Mouse (Mus musculus): ENCODE results near the gene Ksr1. TPM values are rescaled to one million over a fixed set of nuclear protein-coding genes. Genes with fewer than 3 reads are reported as not detected.

The Ksr1 gene
- total and polyA plus RNA-seq, 2 experiments = 0.65 to 1.5 TPM

DNA sequence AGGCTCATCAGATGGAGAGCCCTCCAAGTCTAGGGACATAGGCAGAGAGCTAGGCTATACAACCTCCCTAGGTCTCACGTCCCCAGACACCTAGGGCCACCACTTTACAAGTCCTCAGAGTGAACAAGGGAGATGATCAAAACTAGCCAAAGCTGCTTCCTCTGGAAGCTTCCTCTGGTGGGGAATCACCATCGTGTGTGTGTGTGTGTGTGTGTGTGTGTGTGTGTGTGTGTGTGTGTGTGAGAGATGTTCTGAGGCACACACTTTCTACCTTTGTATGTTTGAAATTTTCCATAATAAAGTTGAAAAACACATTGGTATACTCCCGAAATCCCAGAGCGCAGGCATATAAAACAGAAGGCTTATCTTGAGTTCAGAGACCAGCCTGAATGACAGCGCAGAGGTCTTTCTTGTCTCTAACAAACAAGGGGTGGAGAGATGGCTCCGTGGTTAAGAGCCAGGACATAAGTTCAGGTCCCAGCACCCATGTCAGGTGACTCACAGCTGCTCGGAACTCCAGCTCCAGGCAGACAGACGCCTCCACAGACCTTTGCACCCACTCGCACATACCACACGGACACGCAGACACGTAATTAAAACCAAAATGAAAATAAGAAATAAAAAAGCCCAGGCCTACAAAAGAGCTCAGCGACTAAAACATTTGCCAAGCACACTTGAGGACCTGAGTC is 11.6 kb downstream of the Ksr1 start:
- TF ChIP-seq POLR2A (IDR thresholded peaks at IDR 0.05; ENCODE audit: extremely low read depth, insufficient read depth, low read length) (no peak), CTCF (IDR thresholded peaks at IDR 0.05; ENCODE audit: low read depth, low read length) (no peak)
- H3K27me3 ChIP-seq (ENCODE audit: control insufficient read depth, insufficient read depth, low read length) = no peaks in the 10 kb centered on the region
- no peak overlapping the region for H3K9ac ChIP-seq (ENCODE audit: low read depth, low read length)
- peaks cover 5% of the 10 kb centered on the region for H3K4me1 ChIP-seq (ENCODE audit: control insufficient read depth, insufficient read depth, low read length)
- peaks cover 12% of the 10 kb centered on the region; the same call in 1 of the 2 replicates for H3K79me2 ChIP-seq (ENCODE audit: control insufficient read depth, insufficient read depth, low read length)
- H3K36me3 ChIP-seq (ENCODE audit: control insufficient read depth, insufficient read depth, low read length) = no peaks in the 10 kb centered on the region
- 60% methylated on average over 13 of the region's 13 CpGs for WGBS
- DNase-seq (ENCODE audit: extremely low read depth, low read depth, low spot score) = no peak
- H3K4me3 ChIP-seq (ENCODE audit: insufficient read depth, low read depth, low read length) = no peak overlapping the region
- H3K27ac ChIP-seq (replicated peaks; ENCODE audit: insufficient read depth, low read depth, low read length) = no peak overlapping the region

DNA sequence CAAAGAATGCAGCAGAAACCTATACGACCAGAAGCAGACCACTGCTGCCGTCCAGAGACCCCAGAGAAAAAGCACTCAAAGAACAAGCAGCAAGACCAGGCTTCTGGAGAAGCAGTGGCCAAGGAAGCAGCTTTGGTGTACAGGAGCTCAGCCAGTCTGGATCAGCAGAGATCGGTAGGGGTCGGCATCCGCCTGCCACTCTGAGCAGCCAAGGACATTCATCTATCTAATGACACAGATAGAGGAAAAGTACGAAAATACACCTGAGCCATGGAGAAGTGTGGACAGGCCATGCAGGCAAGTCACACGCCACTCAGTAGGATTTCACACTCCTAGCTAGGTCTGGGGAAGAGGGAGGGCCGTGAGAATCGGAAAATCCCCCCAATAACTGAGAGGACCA is 12.2 kb downstream of the Ksr1 start:
- Histone ChIP-seq H3K36me3 (ENCODE audit: control insufficient read depth, insufficient read depth, low read length) (no peaks in the 10 kb centered on the region), H3K4me3 (ENCODE audit: insufficient read depth, low read depth, low read length) (no peak overlapping the region), H3K9ac (ENCODE audit: low read depth, low read length) (no peak overlapping the region), H3K79me2 (ENCODE audit: control insufficient read depth, insufficient read depth, low read length) (peaks cover 12% of the 10 kb centered on the region; the same call in 1 of the 2 replicates), H3K27ac (replicated peaks; ENCODE audit: insufficient read depth, low read depth, low read length) (no peak overlapping the region), H3K27me3 (ENCODE audit: control insufficient read depth, insufficient read depth, low read length) (no peaks in the 10 kb centered on the region), H3K4me1 (ENCODE audit: control insufficient read depth, insufficient read depth, low read length) (peaks cover 5% of the 10 kb centered on the region)
- no peak for TF ChIP-seq CTCF (IDR thresholded peaks at IDR 0.05; ENCODE audit: low read depth, low read length)
- no peak for TF ChIP-seq POLR2A (IDR thresholded peaks at IDR 0.05; ENCODE audit: extremely low read depth, insufficient read depth, low read length)
- DNase-seq (ENCODE audit: extremely low read depth, low read depth, low spot score) = no peak
- 79% methylated on average over 9 of the region's 9 CpGs for WGBS

DNA sequence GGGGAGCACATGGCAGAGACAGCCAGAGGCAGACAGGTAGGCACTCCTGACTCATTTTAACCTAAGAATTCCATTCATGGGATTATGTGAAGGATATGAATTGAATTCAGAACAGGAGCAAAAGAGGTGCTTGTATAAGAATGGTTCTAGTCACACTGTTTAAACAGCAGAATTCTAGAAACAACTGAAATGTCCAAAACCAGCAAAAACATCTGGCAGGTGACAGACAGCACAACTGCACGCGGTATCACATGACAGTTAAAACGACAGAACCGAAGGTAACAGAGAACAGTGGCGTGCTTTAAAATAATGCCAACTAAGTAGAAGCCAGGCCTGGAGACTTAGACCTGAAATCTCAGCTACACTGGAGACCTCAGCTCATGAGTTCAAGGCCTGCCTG is 13.2 kb downstream of the Ksr1 start:
- TF ChIP-seq CTCF (IDR thresholded peaks at IDR 0.05; ENCODE audit: low read depth, low read length) = no peak
- no peak for TF ChIP-seq POLR2A (IDR thresholded peaks at IDR 0.05; ENCODE audit: extremely low read depth, insufficient read depth, low read length)
- WGBS = 89% methylated on average over 5 of the region's 5 CpGs
- H3K27ac ChIP-seq (replicated peaks; ENCODE audit: insufficient read depth, low read depth, low read length) = no peak overlapping the region
- H3K27me3 ChIP-seq (ENCODE audit: control insufficient read depth, insufficient read depth, low read length) = no peaks in the 10 kb centered on the region
- no peak overlapping the region for H3K4me3 ChIP-seq (ENCODE audit: insufficient read depth, low read depth, low read length)
- no peaks in the 10 kb centered on the region for H3K36me3 ChIP-seq (ENCODE audit: control insufficient read depth, insufficient read depth, low read length)
- no peak overlapping the region for H3K9ac ChIP-seq (ENCODE audit: low read depth, low read length)
- H3K79me2 ChIP-seq (ENCODE audit: control insufficient read depth, insufficient read depth, low read length) = peaks cover 12% of the 10 kb centered on the region; the same call in 1 of the 2 replicates
- no peak for DNase-seq (ENCODE audit: extremely low read depth, low read depth, low spot score)
- peaks cover 5% of the 10 kb centered on the region for H3K4me1 ChIP-seq (ENCODE audit: control insufficient read depth, insufficient read depth, low read length)

DNA sequence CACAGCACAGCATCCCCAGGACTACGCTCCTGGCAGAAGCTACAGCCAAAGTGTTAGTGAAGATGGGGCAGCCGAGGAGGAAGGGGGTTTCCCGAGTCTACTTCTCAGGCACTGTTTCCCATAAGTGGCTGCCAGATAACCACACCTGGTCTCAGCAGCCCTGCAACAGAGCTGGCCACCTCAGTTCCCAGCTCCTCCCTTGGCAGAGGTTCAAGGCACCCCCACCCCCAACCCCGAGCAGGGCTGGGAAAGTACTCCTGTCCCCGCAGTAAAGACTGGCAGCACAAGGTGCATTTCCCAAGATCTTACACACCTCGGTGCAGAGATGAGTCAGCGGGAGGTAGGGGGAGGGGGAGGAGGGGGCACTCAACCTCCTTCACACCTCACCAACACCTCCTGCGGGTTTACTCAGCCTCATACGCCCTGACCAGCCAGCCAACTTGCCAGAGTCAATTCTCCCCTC is 14.2 kb downstream of the Ksr1 start:
- no peak for TF ChIP-seq CTCF (IDR thresholded peaks at IDR 0.05; ENCODE audit: low read depth, low read length)
- no peak for TF ChIP-seq POLR2A (IDR thresholded peaks at IDR 0.05; ENCODE audit: extremely low read depth, insufficient read depth, low read length)
- Histone ChIP-seq H3K79me2 (ENCODE audit: control insufficient read depth, insufficient read depth, low read length) (peaks cover 12% of the 10 kb centered on the region; the same call in 1 of the 2 replicates), H3K4me3 (ENCODE audit: insufficient read depth, low read depth, low read length) (no peak overlapping the region), H3K27ac (replicated peaks; ENCODE audit: insufficient read depth, low read depth, low read length) (no peak overlapping the region), H3K36me3 (ENCODE audit: control insufficient read depth, insufficient read depth, low read length) (no peaks in the 10 kb centered on the region), H3K9ac (ENCODE audit: low read depth, low read length) (no peak overlapping the region), H3K4me1 (ENCODE audit: control insufficient read depth, insufficient read depth, low read length) (peaks cover 5% of the 10 kb centered on the region), H3K27me3 (ENCODE audit: control insufficient read depth, insufficient read depth, low read length) (no peaks in the 10 kb centered on the region)
- WGBS = 66% methylated on average over 9 of the region's 9 CpGs
- DNase-seq (ENCODE audit: extremely low read depth, low read depth, low spot score) = no peak

DNA sequence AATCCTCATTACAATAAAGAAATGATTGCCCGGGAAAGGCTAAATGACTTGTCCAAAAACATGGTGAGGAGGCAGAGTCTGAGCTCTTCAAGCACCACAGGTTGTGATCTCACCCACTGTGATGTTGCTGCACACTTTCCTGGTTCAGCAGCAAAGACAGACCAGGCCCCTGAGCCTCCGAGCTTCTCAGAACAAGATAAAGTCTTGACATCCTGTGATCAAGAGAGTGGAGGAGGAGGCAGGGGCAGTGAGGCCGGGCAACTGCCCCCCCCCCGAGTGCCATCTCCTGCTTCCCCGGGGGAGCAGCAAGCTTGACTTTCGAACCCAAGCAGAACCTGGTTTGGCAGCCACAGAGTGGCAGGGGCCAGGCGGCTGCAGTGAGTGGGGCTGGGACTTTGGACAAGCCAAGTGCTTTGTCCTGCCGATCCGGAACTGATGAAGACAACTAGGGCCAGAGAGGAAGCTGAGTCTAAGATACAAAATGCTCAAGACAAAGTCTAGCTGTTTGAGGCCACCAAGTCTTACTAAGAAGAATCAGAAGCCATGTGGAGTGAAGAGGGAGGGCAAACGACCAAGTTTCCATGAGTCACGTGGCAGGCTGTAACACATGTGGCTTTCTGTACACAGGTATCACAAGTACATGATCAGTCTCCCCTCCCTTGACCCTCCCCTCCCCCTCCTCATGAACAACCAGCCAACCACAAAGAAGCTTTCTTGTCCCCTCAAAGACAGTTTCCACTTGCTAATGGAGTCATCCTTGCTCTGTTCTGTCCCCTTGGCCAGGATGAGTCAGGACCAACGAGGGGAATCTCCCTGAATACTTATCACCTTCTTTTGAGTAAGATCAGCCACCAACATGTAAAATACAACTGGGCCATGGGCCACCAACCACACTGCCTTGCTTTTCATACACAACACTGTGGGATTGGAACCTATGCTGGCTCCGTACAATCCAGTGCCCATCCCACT is 16.5 kb downstream of the Ksr1 start:
- no peak overlapping the region for H3K4me3 ChIP-seq (ENCODE audit: insufficient read depth, low read depth, low read length)
- no peak overlapping the region for H3K9ac ChIP-seq (ENCODE audit: low read depth, low read length)
- H3K4me1 ChIP-seq (ENCODE audit: control insufficient read depth, insufficient read depth, low read length) = peaks cover 5% of the 10 kb centered on the region
- H3K79me2 ChIP-seq (ENCODE audit: control insufficient read depth, insufficient read depth, low read length) = peaks cover 12% of the 10 kb centered on the region; the same call in 1 of the 2 replicates
- no peaks in the 10 kb centered on the region for H3K36me3 ChIP-seq (ENCODE audit: control insufficient read depth, insufficient read depth, low read length)
- H3K27me3 ChIP-seq (ENCODE audit: control insufficient read depth, insufficient read depth, low read length) = no peaks in the 10 kb centered on the region
- H3K27ac ChIP-seq (replicated peaks; ENCODE audit: insufficient read depth, low read depth, low read length) = no peak overlapping the region
- TF ChIP-seq POLR2A (IDR thresholded peaks at IDR 0.05; ENCODE audit: extremely low read depth, insufficient read depth, low read length) (no peak), CTCF (IDR thresholded peaks at IDR 0.05; ENCODE audit: low read depth, low read length) (no peak)
- 68% methylated on average over 13 of the region's 13 CpGs for WGBS
- DNase-seq (ENCODE audit: extremely low read depth, low read depth, low spot score) = no peak

Data from liver, adult 2 months (tissue).